Mouse (Mus musculus): Measurements from ENCODE around the gene Bcap29. TPM values are rescaled to one million over a fixed set of nuclear protein-coding genes. Genes with fewer than 3 reads are reported as not detected.
"Not testable (repeated sequence)": the region's sequence is repeated elsewhere in the genome, so short reads cannot be mapped to it uniquely, and the experiment has no call there.

The Bcap29 gene
- 8.4 TPM in 1 of 2 replicates, not detected in the other for polyA plus RNA-seq (2012; ENCODE audit: insufficient read depth, low replicate concordance)

GRCm38 (mm10) chr12:31634343-31635239, at the start of gene Bcap29:
Bcap29 (minus strand) TSS chr12:31634658.
- TF ChIP-seq GATA1 (IDR thresholded peaks at IDR 0.05; ENCODE audit: borderline replicate concordance, low read length) = no peak
- TF ChIP-seq FLI1 (IDR thresholded peaks at IDR 0.05; ENCODE audit: low read length) = no peak
- Histone ChIP-seq H3K4me3 (replicated peaks) (peak within 1 kb of the TSS; percentile 94), H3K4me1 (peaks cover 61% of the 10 kb centered on the region), H3K36me3 (replicated peaks; ENCODE audit: low read length) (peaks cover 28% of the 10 kb centered on the region), H3K27me3 (replicated peaks) (no peaks in the 10 kb centered on the region), H3K9me3 (no peaks in the 10 kb centered on the region)

GRCm38 (mm10) chr12:31667187-31667586, 32.7 kb upstream of the Bcap29 start:
- no peaks in the 10 kb centered on the region for H3K9me3 ChIP-seq
- H3K4me1 ChIP-seq = no peaks in the 10 kb centered on the region; the same call in 1 of the 2 replicates
- TF ChIP-seq FLI1 (IDR thresholded peaks at IDR 0.05; ENCODE audit: low read length) = no peak
- no peak for TF ChIP-seq GATA1 (IDR thresholded peaks at IDR 0.05; ENCODE audit: borderline replicate concordance, low read length)
- no peak overlapping the region for H3K4me3 ChIP-seq (replicated peaks)
- peaks cover 92% of the 10 kb centered on the region for H3K36me3 ChIP-seq (replicated peaks; ENCODE audit: low read length)
- no peaks in the 10 kb centered on the region for H3K27me3 ChIP-seq (replicated peaks)

- peaks cover 93% of the 10 kb centered on the region for H3K36me3 ChIP-seq (replicated peaks; ENCODE audit: low read length)
- H3K9me3 ChIP-seq = no peaks in the 10 kb centered on the region
These were observed 31.5 kb upstream of the Bcap29 start for GRCm38 (mm10) chr12:31665999-31666398.

GRCm38 (mm10) chr12:31656841-31657240, 22.4 kb upstream of the Bcap29 start:
- no peaks in the 10 kb centered on the region for H3K27me3 ChIP-seq (replicated peaks)
- H3K4me3 ChIP-seq (replicated peaks) = no peak overlapping the region
- H3K4me1 ChIP-seq = peaks cover 27% of the 10 kb centered on the region
- no peak for TF ChIP-seq FLI1 (IDR thresholded peaks at IDR 0.05; ENCODE audit: low read length)
- no peak for TF ChIP-seq GATA1 (IDR thresholded peaks at IDR 0.05; ENCODE audit: borderline replicate concordance, low read length)
- H3K36me3 ChIP-seq (replicated peaks; ENCODE audit: low read length) = peaks cover 24% of the 10 kb centered on the region
- H3K9me3 ChIP-seq = no peaks in the 10 kb centered on the region

More at GRCm38 (mm10) chr12:31665999-31666398, 31.5 kb upstream of the Bcap29 start:
- TF ChIP-seq GATA1 (IDR thresholded peaks at IDR 0.05; ENCODE audit: borderline replicate concordance, low read length) (no peak), FLI1 (IDR thresholded peaks at IDR 0.05; ENCODE audit: low read length) (no peak)
- no peaks in the 10 kb centered on the region for H3K27me3 ChIP-seq (replicated peaks)
- H3K4me1 ChIP-seq = no peaks in the 10 kb centered on the region; the same call in 1 of the 2 replicates
- H3K4me3 ChIP-seq (replicated peaks) = no peak overlapping the region

- Histone ChIP-seq H3K36me3 (replicated peaks; ENCODE audit: low read length) (peaks cover 14% of the 10 kb centered on the region), H3K27me3 (replicated peaks) (no peaks in the 10 kb centered on the region), H3K4me1 (peaks cover 35% of the 10 kb centered on the region), H3K4me3 (replicated peaks) (peak overlapping the region; percentile 93), H3K9me3 (no peaks in the 10 kb centered on the region)
- TF ChIP-seq FLI1 (IDR thresholded peaks at IDR 0.05; ENCODE audit: low read length) (no peak), GATA1 (IDR thresholded peaks at IDR 0.05; ENCODE audit: borderline replicate concordance, low read length) (no peak)
These were observed 20.6 kb upstream of the Bcap29 start for GRCm38 (mm10) chr12:31654965-31655477.

- Histone ChIP-seq H3K4me1 (peaks cover 34% of the 10 kb centered on the region), H3K9me3 (no peaks in the 10 kb centered on the region), H3K4me3 (replicated peaks) (peak within 1 kb of the TSS; percentile 93), H3K36me3 (replicated peaks; ENCODE audit: low read length) (peaks cover 17% of the 10 kb centered on the region), H3K27me3 (replicated peaks) (no peaks in the 10 kb centered on the region)
- TF ChIP-seq GATA1 (IDR thresholded peaks at IDR 0.05; ENCODE audit: borderline replicate concordance, low read length) (no peak), FLI1 (IDR thresholded peaks at IDR 0.05; ENCODE audit: low read length) (no peak)
These were observed 19.9 kb upstream of the Bcap29 start, which contains the start of the genes Dus4l and Cog5 for GRCm38 (mm10) chr12:31654197-31654964. Dus4l (minus strand) TSS chr12:31654826. Cog5 (plus strand) TSS chr12:31654869.

- TF ChIP-seq GATA1 (IDR thresholded peaks at IDR 0.05; ENCODE audit: borderline replicate concordance, low read length) = no peak
- no peak for TF ChIP-seq FLI1 (IDR thresholded peaks at IDR 0.05; ENCODE audit: low read length)
- H3K9me3 ChIP-seq = no peaks in the 10 kb centered on the region
These were observed 19.2 kb upstream of the Bcap29 start for GRCm38 (mm10) chr12:31653611-31654010.

GRCm38 (mm10) chr12:31635240-31635607, 766 bp upstream of the Bcap29 start:
- peak overlapping the region; percentile 94 for H3K4me3 ChIP-seq (replicated peaks)
- H3K4me1 ChIP-seq = peaks cover 54% of the 10 kb centered on the region
- peaks cover 24% of the 10 kb centered on the region for H3K36me3 ChIP-seq (replicated peaks; ENCODE audit: low read length)
- H3K9me3 ChIP-seq = no peaks in the 10 kb centered on the region
- no peaks in the 10 kb centered on the region for H3K27me3 ChIP-seq (replicated peaks)
- TF ChIP-seq GATA1 (IDR thresholded peaks at IDR 0.05; ENCODE audit: borderline replicate concordance, low read length) (no peak), FLI1 (IDR thresholded peaks at IDR 0.05; ENCODE audit: low read length) (no peak)

More at GRCm38 (mm10) chr12:31653611-31654010, 19.2 kb upstream of the Bcap29 start:
- Histone ChIP-seq H3K36me3 (replicated peaks; ENCODE audit: low read length) (peaks cover 21% of the 10 kb centered on the region), H3K27me3 (replicated peaks) (no peaks in the 10 kb centered on the region), H3K4me1 (peaks cover 29% of the 10 kb centered on the region), H3K4me3 (replicated peaks) (peak overlapping the region; percentile 93)

- Histone ChIP-seq H3K4me1 (peaks cover 56% of the 10 kb centered on the region), H3K4me3 (replicated peaks) (peak overlapping the region; percentile 94)
- TF ChIP-seq GATA1 (IDR thresholded peaks at IDR 0.05; ENCODE audit: borderline replicate concordance, low read length) (no peak), FLI1 (IDR thresholded peaks at IDR 0.05; ENCODE audit: low read length) (no peak)
These were observed 502 bp downstream of the Bcap29 start for GRCm38 (mm10) chr12:31633970-31634342.

GRCm38 (mm10) chr12:31628396-31628795, 6.1 kb downstream of the Bcap29 start:
- H3K27me3 ChIP-seq (replicated peaks); H3K4me3 ChIP-seq (replicated peaks); H3K9me3 ChIP-seq: not testable (repeated sequence)
- Histone ChIP-seq H3K36me3 (replicated peaks; ENCODE audit: low read length) (peaks cover 84% of the 10 kb centered on the region), H3K4me1 (peaks cover 32% of the 10 kb centered on the region)

More at GRCm38 (mm10) chr12:31633970-31634342, 502 bp downstream of the Bcap29 start:
- H3K36me3 ChIP-seq (replicated peaks; ENCODE audit: low read length) = peaks cover 30% of the 10 kb centered on the region
- no peaks in the 10 kb centered on the region for H3K9me3 ChIP-seq
- no peaks in the 10 kb centered on the region for H3K27me3 ChIP-seq (replicated peaks)
